Mouse (Mus musculus): Measurements from ENCODE around the gene Tmem107. TPM values are rescaled to one million over a fixed set of nuclear protein-coding genes. Genes with fewer than 3 reads are reported as not detected.

Tmem107 gene
- total and polyA plus RNA-seq, 3 experiments = 17.2 to 70.8 (median 38.2) TPM

DNA sequence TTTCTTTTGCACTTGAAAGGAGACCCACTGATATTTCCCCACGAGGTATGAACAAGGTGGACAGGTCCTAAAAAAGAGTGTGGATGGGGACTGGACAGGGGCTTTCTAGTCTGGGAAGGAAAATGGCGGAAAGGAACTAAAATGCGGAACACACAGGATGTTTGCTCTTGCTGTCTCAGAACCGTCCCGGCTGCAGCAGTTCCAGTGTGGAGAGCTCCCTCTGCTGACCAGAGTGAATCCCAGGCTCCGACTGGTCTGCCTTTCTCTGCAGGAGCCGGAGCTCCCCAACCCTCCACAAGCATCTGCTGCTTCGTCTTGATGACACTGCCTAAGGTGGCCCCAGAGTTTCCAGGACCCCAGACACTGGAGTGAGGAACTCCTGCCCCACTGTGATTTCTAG lies 34.8 kb upstream of the Tmem107 start:
- H3K4me3 ChIP-seq (ENCODE audit: low read depth, low read length) = no peak overlapping the region; the same call in 1 of the 2 replicates
- H3K27me3 ChIP-seq (ENCODE audit: insufficient read depth, low read length) = no peaks in the 10 kb centered on the region
- ATAC-seq (ENCODE audit: extremely low read depth, insufficient number of reproducible peaks, low FRiP score, poor library complexity, severe bottlenecking) (peak; percentile 52; the same call in 1 of the 2 replicates), DNase-seq (ENCODE audit: low spot score) (peak; percentile 71)
- peaks cover 58% of the 10 kb centered on the region for H3K36me3 ChIP-seq (replicated peaks)
- TF ChIP-seq TAL1 (conservative IDR thresholded peaks at IDR 0.05; ENCODE audit: low read depth, low read length) (no peak), CTCF (IDR thresholded peaks at IDR 0.05; ENCODE audit: low read depth, low read length) (peak; percentile 70), GATA1 (IDR thresholded peaks at IDR 0.05; ENCODE audit: borderline replicate concordance, low read length) (no peak), POLR2AphosphoS5 (IDR thresholded peaks at IDR 0.05; ENCODE audit: insufficient replicate concordance, low read depth, low read length) (no peak), GATA2 (IDR thresholded peaks at IDR 0.05; ENCODE audit: borderline replicate concordance, low read depth, low read length) (no peak)
- no peaks in the 10 kb centered on the region for H3K9me3 ChIP-seq (replicated peaks)
- H3K4me1 ChIP-seq (ENCODE audit: insufficient read depth, low read depth, low read length) = peaks cover 47% of the 10 kb centered on the region

DNA sequence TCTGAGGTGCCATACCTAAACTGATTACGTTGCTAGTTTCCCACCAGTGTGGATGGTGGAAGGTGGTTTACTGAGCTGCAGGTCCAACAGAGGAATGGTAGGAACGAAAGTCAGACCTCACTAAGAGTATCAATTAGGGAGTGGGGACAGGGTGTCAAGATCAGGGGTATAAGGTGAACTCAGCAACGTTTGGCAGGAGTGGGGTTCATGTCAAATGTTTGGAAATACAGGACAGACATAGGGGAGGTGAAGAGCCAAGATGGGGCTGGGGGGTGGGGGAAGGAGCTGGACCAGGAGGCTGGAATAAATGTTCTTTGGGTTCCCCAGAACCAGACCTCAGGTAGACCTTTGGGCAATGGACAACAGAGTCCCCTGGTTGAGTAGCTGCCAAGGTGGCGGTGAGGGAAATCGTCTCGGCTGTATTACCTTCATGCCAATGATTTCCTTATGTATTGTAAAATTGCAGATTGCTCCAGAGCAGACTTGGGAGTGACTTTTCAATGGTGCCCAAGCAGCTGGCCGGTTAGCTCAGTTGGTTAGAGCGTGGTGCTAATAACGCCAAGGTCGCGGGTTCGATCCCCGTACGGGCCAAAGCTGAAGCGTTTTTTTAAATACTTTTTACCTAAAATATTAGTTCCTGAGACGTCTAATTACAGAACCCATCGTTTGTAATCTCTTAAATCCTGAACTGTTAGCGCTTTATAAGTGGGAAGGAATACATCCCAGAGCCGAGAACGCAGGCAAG lies 33.9 kb upstream of the Tmem107 start:
- peaks cover 50% of the 10 kb centered on the region for H3K4me1 ChIP-seq (ENCODE audit: insufficient read depth, low read depth, low read length)
- H3K4me3 ChIP-seq (ENCODE audit: low read depth, low read length) = peak overlapping the region; percentile 73
- ATAC-seq (ENCODE audit: extremely low read depth, insufficient number of reproducible peaks, low FRiP score, poor library complexity, severe bottlenecking) (no peak), DNase-seq (ENCODE audit: low spot score) (no peak)
- H3K27me3 ChIP-seq (ENCODE audit: insufficient read depth, low read length) = no peaks in the 10 kb centered on the region
- peaks cover 50% of the 10 kb centered on the region for H3K36me3 ChIP-seq (replicated peaks)
- H3K9me3 ChIP-seq (replicated peaks) = no peaks in the 10 kb centered on the region
- no peak for TF ChIP-seq TAL1 (conservative IDR thresholded peaks at IDR 0.05; ENCODE audit: low read depth, low read length)
- no peak for TF ChIP-seq GATA2 (IDR thresholded peaks at IDR 0.05; ENCODE audit: borderline replicate concordance, low read depth, low read length)
- TF ChIP-seq GATA1 (IDR thresholded peaks at IDR 0.05; ENCODE audit: borderline replicate concordance, low read length) = no peak
- TF ChIP-seq CTCF (IDR thresholded peaks at IDR 0.05; ENCODE audit: low read depth, low read length) = no peak
- TF ChIP-seq POLR2AphosphoS5 (IDR thresholded peaks at IDR 0.05; ENCODE audit: insufficient replicate concordance, low read depth, low read length) = no peak

DNA sequence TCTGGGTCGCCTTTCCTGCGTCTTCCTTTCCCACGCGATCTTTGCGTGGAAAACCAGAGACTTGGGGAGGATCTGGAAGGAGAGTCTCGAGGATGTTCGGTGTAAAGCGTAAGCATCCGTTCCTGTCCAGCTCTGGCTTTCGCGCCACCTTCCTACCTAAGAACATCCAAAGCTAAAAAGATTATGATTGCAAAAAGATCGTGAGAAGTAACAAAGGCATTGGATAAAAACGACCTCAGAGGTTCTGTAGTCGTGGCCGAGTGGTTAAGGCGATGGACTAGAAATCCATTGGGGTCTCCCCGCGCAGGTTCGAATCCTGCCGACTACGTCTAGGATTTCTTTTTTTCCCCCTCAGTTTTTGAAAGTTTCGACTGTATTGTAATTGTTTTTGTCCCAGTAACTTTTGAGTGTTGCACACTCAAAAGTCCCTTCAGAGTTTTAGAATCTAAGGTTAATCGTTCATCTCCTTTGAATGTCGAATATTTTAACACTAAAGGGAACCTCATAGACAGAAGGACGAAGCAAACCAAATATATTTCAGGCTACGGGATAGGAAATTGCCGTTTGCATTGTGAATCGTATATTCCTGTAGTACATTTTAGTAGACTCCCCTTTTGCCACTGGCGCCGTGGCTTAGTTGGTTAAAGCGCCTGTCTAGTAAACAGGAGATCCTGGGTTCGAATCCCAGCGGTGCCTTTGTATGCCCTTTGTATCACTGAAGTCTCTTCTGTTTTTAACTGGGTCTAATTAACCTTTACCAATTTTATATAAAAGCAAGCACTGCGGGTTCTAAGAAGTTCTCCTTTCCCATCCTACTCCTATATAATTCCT lies 33.2 kb upstream of the Tmem107 start:
- peak overlapping the region; percentile 73 for H3K4me3 ChIP-seq (ENCODE audit: low read depth, low read length)
- H3K4me1 ChIP-seq (ENCODE audit: insufficient read depth, low read depth, low read length) = peaks cover 50% of the 10 kb centered on the region
- DNase-seq (ENCODE audit: low spot score) = no peak
- peaks cover 43% of the 10 kb centered on the region for H3K36me3 ChIP-seq (replicated peaks)
- H3K27me3 ChIP-seq (ENCODE audit: insufficient read depth, low read length) = no peaks in the 10 kb centered on the region
- no peaks in the 10 kb centered on the region for H3K9me3 ChIP-seq (replicated peaks)
- ATAC-seq (ENCODE audit: extremely low read depth, insufficient number of reproducible peaks, low FRiP score, poor library complexity, severe bottlenecking) = no peak
- TF ChIP-seq CTCF (IDR thresholded peaks at IDR 0.05; ENCODE audit: low read depth, low read length) = no peak
- no peak for TF ChIP-seq GATA2 (IDR thresholded peaks at IDR 0.05; ENCODE audit: borderline replicate concordance, low read depth, low read length)
- no peak for TF ChIP-seq TAL1 (conservative IDR thresholded peaks at IDR 0.05; ENCODE audit: low read depth, low read length)
- TF ChIP-seq GATA1 (IDR thresholded peaks at IDR 0.05; ENCODE audit: borderline replicate concordance, low read length) = no peak
- TF ChIP-seq POLR2AphosphoS5 (IDR thresholded peaks at IDR 0.05; ENCODE audit: insufficient replicate concordance, low read depth, low read length) = no peak

DNA sequence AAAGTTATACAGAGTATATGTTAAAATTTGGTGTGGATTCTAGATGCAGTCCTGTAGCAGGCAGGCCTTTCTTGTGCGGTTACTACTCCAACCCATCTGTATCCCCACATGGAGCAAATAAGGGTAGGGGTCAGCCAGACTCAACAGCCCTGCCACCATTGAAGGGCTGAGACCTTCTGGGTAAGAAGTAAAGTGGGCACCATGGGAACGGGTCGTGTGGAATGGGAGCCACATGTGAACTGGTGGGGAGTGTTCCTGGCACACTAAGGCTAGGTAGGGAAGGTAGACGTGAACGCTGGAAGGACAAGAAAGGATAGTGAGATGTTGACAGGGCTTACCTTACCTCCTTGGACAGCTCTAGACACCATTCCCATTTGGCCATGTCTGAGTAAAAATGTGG lies 32.4 kb upstream of the Tmem107 start:
- Histone ChIP-seq H3K9me3 (replicated peaks) (no peaks in the 10 kb centered on the region), H3K36me3 (replicated peaks) (peaks cover 36% of the 10 kb centered on the region), H3K27me3 (ENCODE audit: insufficient read depth, low read length) (no peaks in the 10 kb centered on the region), H3K4me3 (ENCODE audit: low read depth, low read length) (peak overlapping the region; percentile 11; the same call in 1 of the 2 replicates), H3K4me1 (ENCODE audit: insufficient read depth, low read depth, low read length) (peaks cover 50% of the 10 kb centered on the region)
- DNase-seq (ENCODE audit: low spot score) (no peak), ATAC-seq (ENCODE audit: extremely low read depth, insufficient number of reproducible peaks, low FRiP score, poor library complexity, severe bottlenecking) (no peak)
- TF ChIP-seq TAL1 (conservative IDR thresholded peaks at IDR 0.05; ENCODE audit: low read depth, low read length) = no peak
- TF ChIP-seq CTCF (IDR thresholded peaks at IDR 0.05; ENCODE audit: low read depth, low read length) = no peak
- no peak for TF ChIP-seq POLR2AphosphoS5 (IDR thresholded peaks at IDR 0.05; ENCODE audit: insufficient replicate concordance, low read depth, low read length)
- no peak for TF ChIP-seq GATA2 (IDR thresholded peaks at IDR 0.05; ENCODE audit: borderline replicate concordance, low read depth, low read length)
- no peak for TF ChIP-seq GATA1 (IDR thresholded peaks at IDR 0.05; ENCODE audit: borderline replicate concordance, low read length)

DNA sequence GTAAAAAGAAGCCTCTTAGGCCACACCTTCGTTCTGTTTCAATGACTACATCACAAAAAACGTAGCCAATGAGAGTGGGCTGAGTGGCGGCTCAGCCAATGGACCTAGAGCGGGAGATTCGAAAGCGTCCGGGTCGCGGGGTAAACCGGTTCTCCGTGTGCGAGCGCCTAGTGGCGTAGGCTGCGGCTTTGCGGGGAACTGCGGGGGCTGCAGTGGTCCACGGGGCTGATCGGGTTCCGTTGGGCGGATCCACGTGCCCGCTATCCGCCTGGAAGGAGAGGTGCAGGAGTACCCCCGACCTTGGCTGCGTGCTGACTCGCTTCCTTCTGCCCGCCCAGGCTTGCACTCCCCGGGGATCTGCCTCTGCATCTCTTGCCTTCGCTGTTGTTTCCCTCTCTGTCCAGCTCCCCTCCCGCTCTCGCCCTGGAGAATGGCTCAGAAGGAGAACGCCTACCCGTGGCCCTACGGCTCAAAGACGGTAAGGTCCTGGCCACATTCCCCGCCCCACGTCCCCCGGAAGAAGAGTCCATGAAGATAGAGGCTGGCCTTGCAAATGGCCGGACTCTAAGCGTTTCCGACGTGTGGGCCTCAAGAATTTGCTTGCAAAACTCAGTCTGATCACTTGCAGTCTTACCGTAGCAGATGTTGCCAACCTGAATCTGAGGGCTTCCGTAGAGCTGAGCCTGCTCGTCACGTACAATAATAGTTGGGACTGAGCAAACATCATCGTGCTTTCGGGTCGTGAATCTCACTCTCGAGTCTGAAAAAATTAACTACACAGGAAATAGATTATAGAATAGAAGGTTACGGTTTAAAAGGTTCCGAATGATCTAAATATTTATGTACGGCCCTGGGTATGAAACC lies 24.8 kb upstream of the Tmem107 start, which contains the start of gene Aurkb:
TSS of gene Aurkb (plus strand) at position 117 of the 864 bp plus-strand sequence.
- ATAC-seq (ENCODE audit: extremely low read depth, insufficient number of reproducible peaks, low FRiP score, poor library complexity, severe bottlenecking) (peak; percentile 77), DNase-seq (ENCODE audit: low spot score) (peak; percentile 85)
- H3K4me1 ChIP-seq (ENCODE audit: insufficient read depth, low read depth, low read length) = peaks cover 53% of the 10 kb centered on the region
- H3K4me3 ChIP-seq (ENCODE audit: low read depth, low read length) = peak within 1 kb of the TSS; percentile 99
- H3K27me3 ChIP-seq (ENCODE audit: insufficient read depth, low read length) = no peaks in the 10 kb centered on the region; the same call in 1 of the 2 replicates
- H3K36me3 ChIP-seq (replicated peaks) = peaks cover 43% of the 10 kb centered on the region
- TF ChIP-seq POLR2AphosphoS5 (IDR thresholded peaks at IDR 0.05; ENCODE audit: insufficient replicate concordance, low read depth, low read length) (no peak), GATA1 (IDR thresholded peaks at IDR 0.05; ENCODE audit: borderline replicate concordance, low read length) (no peak)
- no peaks in the 10 kb centered on the region for H3K9me3 ChIP-seq (replicated peaks)
